Mouse (Mus musculus): ENCODE results near the gene Galnt10.

- TF ChIP-seq ZC3H11A (IDR thresholded peaks at IDR 0.05; ENCODE audit: borderline replicate concordance, low read depth, low read length) (no peak), ZNF384 (IDR thresholded peaks at IDR 0.05; ENCODE audit: low read depth, low read length) (no peak), MAFK (IDR thresholded peaks at IDR 0.05; ENCODE audit: insufficient read depth, low read depth, low read length) (no peak)
These were observed 26.6 kb downstream of the Galnt10 start for GRCm38 (mm10) chr11:57671797-57672196.

All from ES-E14 (cell line).